Mouse (Mus musculus) cerebellum, adult 2 months (tissue): ENCODE data around the gene Naga.

Experiments
- CTCF ChIP-seq: fragments of 200-500 bp; IDR thresholded peaks from 2 replicates; pipeline ENCODE4 v1.5.1; 2011; ENCODE audit warnings: low read depth, mild to moderate bottlenecking, control low read depth, low read length, moderate library complexity, borderline replicate concordance; ENCODE audit not compliant: insufficient read depth
- POLR2A ChIP-seq: fragments of 200-500 bp; IDR thresholded peaks from 2 replicates; pipeline ENCODE4 v1.6.1; 2011; ENCODE audit warnings: low read length, control low read depth, borderline replicate concordance; ENCODE audit not compliant: insufficient read depth

DNA sequence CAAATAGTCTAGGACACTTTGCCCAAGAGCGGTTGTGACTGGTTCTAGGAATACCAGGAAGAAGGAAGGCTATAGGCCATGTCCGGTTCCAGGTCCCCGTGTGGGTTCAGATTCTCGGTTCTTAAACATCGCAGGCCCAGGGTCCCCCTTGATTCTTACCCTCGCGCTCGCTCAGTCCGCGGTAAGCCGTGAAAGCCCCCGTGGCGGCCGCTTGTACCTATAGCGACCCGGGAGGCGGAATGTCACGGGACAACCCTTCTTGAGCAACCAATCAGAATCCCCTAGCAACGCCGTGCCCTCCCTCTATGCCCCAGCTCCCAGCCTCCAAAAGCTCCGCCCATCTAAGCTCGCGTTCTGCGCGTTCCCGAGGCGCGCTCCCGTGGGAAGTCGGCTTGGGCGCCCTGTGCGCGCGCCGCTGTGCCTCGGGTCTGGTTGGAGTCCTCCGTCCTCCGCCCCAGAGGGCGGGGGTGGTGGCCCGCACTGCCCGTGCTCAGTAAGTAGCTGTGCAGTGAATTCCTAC, at the start of gene Naga, which contains the start of the genes Pheta2 and Smdt1:
- TF ChIP-seq CTCF (no peak), POLR2A (peak; percentile 38; the same call in 1 of the 2 replicates)
